Mouse (Mus musculus) testis, adult 2 months (tissue): ENCODE data around the gene Fance.

ENCODE experiments used
- CTCF ChIP-seq: fragments of 200-500 bp; IDR thresholded peaks from 2 replicates; pipeline ENCODE4 v1.5.1; 2012; ENCODE audit warnings: low read depth, mild to moderate bottlenecking, inconsistent platforms, low read length, moderate library complexity; ENCODE audit not compliant: control insufficient read depth, insufficient read depth, insufficient replicate concordance
- POLR2A ChIP-seq: fragments of 200-500 bp; IDR thresholded peaks from 2 replicates; pipeline ENCODE4 v1.6.1; 2012; ENCODE audit warnings: low read depth, mild to moderate bottlenecking, inconsistent platforms, low read length, moderate library complexity; ENCODE audit not compliant: control insufficient read depth

- TF ChIP-seq CTCF (peak; percentile 58; the same call in 1 of the 2 replicates), POLR2A (peak; percentile 96)
Measured at GRCm38 (mm10) chr17:28328366-28328928, 15.1 kb downstream of the Fance start, which contains the start of gene Rpl10a.
